Mouse (Mus musculus): ENCODE results near the gene Cacna1e. TPM values are rescaled to one million over a fixed set of nuclear protein-coding genes. Genes with fewer than 3 reads are reported as not detected.

Cacna1e gene
- polyA plus RNA-seq, 1 experiment from 2014 or later, result 0.25 TPM

DNA sequence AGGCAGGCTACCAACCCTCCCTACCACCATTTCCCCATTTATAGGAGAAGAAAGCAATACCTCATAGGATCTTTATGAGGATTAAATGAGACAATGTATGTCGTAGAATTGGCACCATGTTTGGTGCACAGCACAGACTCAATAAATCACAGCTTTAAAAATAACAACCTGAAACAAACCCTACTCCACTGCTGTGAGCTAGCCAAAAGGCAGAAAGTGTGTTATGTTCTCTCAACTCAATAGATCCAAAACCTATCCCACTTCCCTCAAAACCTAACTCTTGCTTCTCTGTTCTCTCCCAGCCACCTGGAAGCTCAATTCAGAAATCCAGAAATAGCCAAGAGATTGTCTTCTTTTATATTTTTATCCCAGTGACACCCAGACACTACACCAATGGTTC lies 331.2 kb downstream of the Cacna1e start:
- Histone ChIP-seq H3K9me3 (ENCODE audit: low read depth, low read length) (no peaks in the 10 kb centered on the region), H3K36me3 (ENCODE audit: insufficient read depth) (no peaks in the 10 kb centered on the region), H3K4me2 (no peak overlapping the region), H3K9ac (no peak overlapping the region), H3K27me3 (ENCODE audit: insufficient read depth, low read length) (no peaks in the 10 kb centered on the region), H3K4me3 (ENCODE audit: low read depth, low read length) (no peak overlapping the region), H3K27ac (ENCODE audit: low read depth) (no peak overlapping the region), H3K4me1 (ENCODE audit: insufficient read depth) (no peaks in the 10 kb centered on the region)
- ATAC-seq (ENCODE audit: insufficient read depth) (no peak), DNase-seq (no peak)
- no peak for TF ChIP-seq CTCF (IDR thresholded peaks at IDR 0.05; ENCODE audit: low read depth)
- WGBS, result 82% methylated on average over 1 of the region's 1 CpGs

GRCm38 (mm10) chr1:154537445-154537844 lies 346.9 kb downstream of the Cacna1e start:
- Histone ChIP-seq H3K4me2 (no peak overlapping the region), H3K4me1 (ENCODE audit: insufficient read depth) (no peaks in the 10 kb centered on the region)
- TF ChIP-seq CTCF (IDR thresholded peaks at IDR 0.05; ENCODE audit: low read depth), result no peak

DNA sequence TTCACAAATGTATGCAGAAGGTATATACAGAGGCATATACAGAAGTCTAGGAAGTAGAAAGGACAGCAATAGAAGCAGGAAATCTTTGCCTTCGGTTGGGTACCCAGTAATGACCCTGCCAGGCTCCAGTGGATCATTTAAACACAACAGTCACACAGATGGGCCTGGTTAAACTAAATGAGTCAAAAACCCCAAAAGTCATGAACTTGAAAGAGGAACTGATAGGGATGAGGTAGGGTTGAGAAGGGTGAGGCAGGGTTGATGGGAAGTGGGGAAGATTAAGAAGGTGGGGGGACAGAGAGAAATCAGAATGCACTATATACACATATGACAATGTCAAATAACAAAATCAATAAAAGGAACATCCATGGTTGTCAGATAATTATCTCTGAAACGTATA lies 347.5 kb downstream of the Cacna1e start:
- Histone ChIP-seq H3K36me3 (ENCODE audit: insufficient read depth) (no peaks in the 10 kb centered on the region), H3K9ac (no peak overlapping the region), H3K4me1 (ENCODE audit: insufficient read depth) (no peaks in the 10 kb centered on the region), H3K27me3 (ENCODE audit: insufficient read depth, low read length) (no peaks in the 10 kb centered on the region), H3K4me2 (no peak overlapping the region), H3K4me3 (ENCODE audit: low read depth, low read length) (no peak overlapping the region), H3K9me3 (ENCODE audit: low read depth, low read length) (no peaks in the 10 kb centered on the region), H3K27ac (ENCODE audit: low read depth) (no peak overlapping the region)
- ATAC-seq (ENCODE audit: insufficient read depth), result no peak
- 63% methylated on average over 2 of the region's 2 CpGs for WGBS
- no peak for DNase-seq
- no peak for TF ChIP-seq CTCF (IDR thresholded peaks at IDR 0.05; ENCODE audit: low read depth)

More at GRCm38 (mm10) chr1:154537445-154537844, 346.9 kb downstream of the Cacna1e start:
- H3K9me3 ChIP-seq (ENCODE audit: low read depth, low read length), result no peaks in the 10 kb centered on the region
- H3K27ac ChIP-seq (ENCODE audit: low read depth), result no peak overlapping the region
- no peak for DNase-seq
- no peak overlapping the region for H3K4me3 ChIP-seq (ENCODE audit: low read depth, low read length)
- H3K9ac ChIP-seq, result no peak overlapping the region
- H3K36me3 ChIP-seq (ENCODE audit: insufficient read depth), result no peaks in the 10 kb centered on the region
- H3K27me3 ChIP-seq (ENCODE audit: insufficient read depth, low read length), result no peaks in the 10 kb centered on the region
- no peak for ATAC-seq (ENCODE audit: insufficient read depth)

DNA sequence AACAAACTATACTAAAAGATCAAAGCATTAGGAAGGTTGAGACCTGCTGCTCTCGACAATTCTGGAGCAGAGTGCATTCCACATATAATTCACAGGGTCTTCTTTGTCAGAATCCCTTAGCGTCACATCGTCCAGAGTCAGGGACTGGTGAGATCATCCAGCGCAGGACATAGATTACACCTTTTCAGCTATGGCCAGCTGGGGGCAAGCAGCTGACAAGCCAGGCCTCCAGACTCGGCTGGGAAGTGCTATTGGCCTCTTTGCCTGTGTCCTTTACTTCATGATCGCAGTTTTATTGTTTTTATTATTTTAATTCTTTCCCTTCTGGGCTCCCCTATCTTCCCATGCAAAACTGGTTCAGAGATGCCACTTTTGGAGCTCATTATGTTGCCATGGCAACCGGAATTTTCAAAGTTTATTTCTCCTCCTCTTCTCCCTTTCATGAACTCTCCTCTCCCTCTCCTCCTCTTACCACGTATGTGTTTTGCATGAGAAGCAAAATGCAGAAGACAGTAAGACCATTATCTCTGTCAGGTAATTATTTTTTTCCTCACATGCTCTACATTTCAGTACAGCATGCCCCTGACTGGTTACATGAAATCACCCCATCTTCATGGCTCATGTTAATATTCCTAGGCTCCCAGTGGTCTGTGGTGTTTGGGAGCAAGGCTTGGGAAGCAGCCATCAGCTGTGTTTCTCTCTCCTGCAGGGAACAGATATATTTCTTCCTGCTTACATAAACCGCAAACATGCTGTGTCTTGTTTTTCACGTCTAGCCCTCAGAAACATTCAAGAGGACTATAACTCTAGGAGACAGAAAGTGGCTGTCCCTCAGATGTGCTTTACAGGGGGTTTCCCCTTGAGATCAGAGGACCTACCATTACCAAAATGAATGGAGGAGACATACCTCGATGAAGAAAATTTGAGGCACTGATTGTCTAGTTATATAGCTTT lies 351.0 kb downstream of the Cacna1e start:
- WGBS, result 63% methylated on average over 11 of the region's 11 CpGs
- Histone ChIP-seq H3K36me3 (ENCODE audit: insufficient read depth) (no peaks in the 10 kb centered on the region), H3K9ac (no peak overlapping the region), H3K27me3 (ENCODE audit: insufficient read depth, low read length) (no peaks in the 10 kb centered on the region), H3K4me1 (ENCODE audit: insufficient read depth) (no peaks in the 10 kb centered on the region), H3K9me3 (ENCODE audit: low read depth, low read length) (no peaks in the 10 kb centered on the region), H3K4me3 (ENCODE audit: low read depth, low read length) (no peak overlapping the region), H3K27ac (ENCODE audit: low read depth) (no peak overlapping the region), H3K4me2 (no peak overlapping the region)
- ATAC-seq (ENCODE audit: insufficient read depth) (no peak), DNase-seq (no peak)
- no peak for TF ChIP-seq CTCF (IDR thresholded peaks at IDR 0.05; ENCODE audit: low read depth)

GRCm38 (mm10) chr1:154529666-154530065 lies 354.6 kb downstream of the Cacna1e start:
- no peak for TF ChIP-seq CTCF (IDR thresholded peaks at IDR 0.05; ENCODE audit: low read depth)
- ATAC-seq (ENCODE audit: insufficient read depth) (no peak), DNase-seq (no peak)
- Histone ChIP-seq H3K4me3 (ENCODE audit: low read depth, low read length) (no peak overlapping the region), H3K4me1 (ENCODE audit: insufficient read depth) (no peaks in the 10 kb centered on the region), H3K27ac (ENCODE audit: low read depth) (no peak overlapping the region), H3K27me3 (ENCODE audit: insufficient read depth, low read length) (no peaks in the 10 kb centered on the region), H3K9me3 (ENCODE audit: low read depth, low read length) (no peaks in the 10 kb centered on the region), H3K9ac (no peak overlapping the region), H3K36me3 (ENCODE audit: insufficient read depth) (no peaks in the 10 kb centered on the region), H3K4me2 (no peak overlapping the region)
- 89% methylated on average over 4 of the region's 4 CpGs for WGBS

GRCm38 (mm10) chr1:154528803-154529202 lies 355.5 kb downstream of the Cacna1e start:
- Histone ChIP-seq H3K27me3 (ENCODE audit: insufficient read depth, low read length) (no peaks in the 10 kb centered on the region), H3K9me3 (ENCODE audit: low read depth, low read length) (no peaks in the 10 kb centered on the region), H3K4me3 (ENCODE audit: low read depth, low read length) (no peak overlapping the region), H3K36me3 (ENCODE audit: insufficient read depth) (no peaks in the 10 kb centered on the region), H3K27ac (ENCODE audit: low read depth) (no peak overlapping the region), H3K4me2 (no peak overlapping the region), H3K4me1 (ENCODE audit: insufficient read depth) (no peaks in the 10 kb centered on the region), H3K9ac (no peak overlapping the region)
- DNase-seq (no peak), ATAC-seq (ENCODE audit: insufficient read depth) (no peak)
- no peak for TF ChIP-seq CTCF (IDR thresholded peaks at IDR 0.05; ENCODE audit: low read depth)
- 84% methylated on average over 6 of the region's 6 CpGs for WGBS

- DNase-seq (no peak), ATAC-seq (ENCODE audit: insufficient read depth) (no peak)
- WGBS, result 92% methylated on average over 2 of the region's 2 CpGs
- Histone ChIP-seq H3K4me1 (ENCODE audit: insufficient read depth) (no peaks in the 10 kb centered on the region), H3K36me3 (ENCODE audit: insufficient read depth) (no peaks in the 10 kb centered on the region), H3K9me3 (ENCODE audit: low read depth, low read length) (no peaks in the 10 kb centered on the region), H3K9ac (no peak overlapping the region), H3K27ac (ENCODE audit: low read depth) (no peak overlapping the region), H3K4me2 (no peak overlapping the region), H3K4me3 (ENCODE audit: low read depth, low read length) (no peak overlapping the region), H3K27me3 (ENCODE audit: insufficient read depth, low read length) (no peaks in the 10 kb centered on the region)
- TF ChIP-seq CTCF (IDR thresholded peaks at IDR 0.05; ENCODE audit: low read depth), result no peak
Observed at GRCm38 (mm10) chr1:154520715-154521114, 363.6 kb downstream of the Cacna1e start.

All from lung, embryonic 14.5 days (tissue).